Mouse (Mus musculus): Measurements from ENCODE around the gene Cd200r2. TPM values are rescaled to one million over a fixed set of nuclear protein-coding genes. Genes with fewer than 3 reads are reported as not detected.

The Cd200r2 gene
- total RNA-seq, 1 experiment, result 0.31 TPM

GRCm38 (mm10) chr16:44964526-44965374 lies 97.9 kb downstream of the Cd200r2 start:
- Histone ChIP-seq H3K4me3 (ENCODE audit: insufficient read depth in 1 of 2, low read depth in 1 of 2, low read length in 2 of 2, poor library complexity in 1 of 2, severe bottlenecking in 1 of 2) (no peak overlapping the region), H3K36me3 (ENCODE audit: control insufficient read depth, insufficient read depth, low read length, poor library complexity, severe bottlenecking) (no peaks in the 10 kb centered on the region), H3K9me3 (ENCODE audit: control insufficient read depth, insufficient read depth, low read depth, low read length) (no peaks in the 10 kb centered on the region), H3K4me1 (ENCODE audit: control insufficient read depth in 2 of 2, insufficient read depth in 2 of 2, low read length in 2 of 2, poor library complexity in 1 of 2) (no peaks in the 10 kb centered on the region), H3K9ac (ENCODE audit: insufficient read depth, low read depth, low read length, poor library complexity, severe bottlenecking) (no peak overlapping the region), H3K27ac (ENCODE audit: insufficient read depth, low read depth, low read length, poor library complexity, severe bottlenecking) (no peak overlapping the region)
- no peak for DNase-seq (ENCODE audit: low read depth, low spot score)
- in situ Hi-C loops (cut with MboI; ENCODE audit: low sequenced_read_pairs in 2 of 2, unreplicated experiment in 2 of 2), result no loop called here
- no peak for TF ChIP-seq CHD2 (IDR thresholded peaks at IDR 0.05; ENCODE audit: low read depth, low read length)
- no peak for TF ChIP-seq HCFC1 (IDR thresholded peaks at IDR 0.05; ENCODE audit: borderline replicate concordance, insufficient read depth, low read length)
- TF ChIP-seq MAFK (IDR thresholded peaks at IDR 0.05; ENCODE audit: insufficient read depth, low read depth, low read length), result no peak

DNA sequence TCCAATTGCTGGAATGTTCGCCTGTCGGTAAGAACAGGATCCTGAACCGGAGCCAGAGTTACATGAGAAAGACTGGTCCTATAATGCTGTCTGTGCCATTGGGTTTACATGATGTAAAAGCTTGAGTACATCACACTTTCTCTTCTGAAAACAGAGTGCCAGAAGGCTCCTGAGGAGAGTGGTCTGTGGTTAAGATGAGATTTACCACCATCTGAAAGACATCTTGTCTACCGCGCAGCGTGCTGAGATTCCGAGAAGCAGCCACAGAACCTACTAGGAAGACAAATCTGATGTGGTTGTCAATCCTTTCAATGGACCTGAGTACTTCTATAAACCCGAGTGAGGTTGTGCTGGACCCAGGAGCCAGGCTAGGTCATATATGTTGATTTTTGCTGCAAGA lies 98.5 kb downstream of the Cd200r2 start:
- H3K9ac ChIP-seq (ENCODE audit: insufficient read depth, low read depth, low read length, poor library complexity, severe bottlenecking), result no peak overlapping the region
- no peaks in the 10 kb centered on the region for H3K36me3 ChIP-seq (ENCODE audit: control insufficient read depth, insufficient read depth, low read length, poor library complexity, severe bottlenecking)
- no peaks in the 10 kb centered on the region for H3K4me1 ChIP-seq (ENCODE audit: control insufficient read depth in 2 of 2, insufficient read depth in 2 of 2, low read length in 2 of 2, poor library complexity in 1 of 2)
- H3K4me3 ChIP-seq (ENCODE audit: insufficient read depth in 1 of 2, low read depth in 1 of 2, low read length in 2 of 2, poor library complexity in 1 of 2, severe bottlenecking in 1 of 2), result no peak overlapping the region
- no peak for DNase-seq (ENCODE audit: low read depth, low spot score)
- H3K9me3 ChIP-seq (ENCODE audit: control insufficient read depth, insufficient read depth, low read depth, low read length), result no peaks in the 10 kb centered on the region
- no peak for TF ChIP-seq MAFK (IDR thresholded peaks at IDR 0.05; ENCODE audit: insufficient read depth, low read depth, low read length)
- TF ChIP-seq ZNF384 (IDR thresholded peaks at IDR 0.05; ENCODE audit: low read depth, low read length), result no peak
- no peak for TF ChIP-seq ZC3H11A (IDR thresholded peaks at IDR 0.05; ENCODE audit: borderline replicate concordance, low read depth, low read length)
- TF ChIP-seq HCFC1 (IDR thresholded peaks at IDR 0.05; ENCODE audit: borderline replicate concordance, insufficient read depth, low read length), result no peak
- TF ChIP-seq CHD2 (IDR thresholded peaks at IDR 0.05; ENCODE audit: low read depth, low read length), result no peak
- no peak overlapping the region for H3K27ac ChIP-seq (ENCODE audit: insufficient read depth, low read depth, low read length, poor library complexity, severe bottlenecking)
- in situ Hi-C loops (cut with MboI; ENCODE audit: low sequenced_read_pairs in 2 of 2, unreplicated experiment in 2 of 2), result no loop called here

Other genes starting within 250 kb of the Cd200r2 start
- gene Nepro, start 142.8 kb upstream of the Cd200r2 start, total RNA-seq (2012; rRNA removed), result 36.9 and 39.7 TPM in 2 replicates
- 7.1 and 8.7 TPM in 2 replicates for gene Gtpbp8, start 120.7 kb upstream of the Cd200r2 start, total RNA-seq (2012; rRNA removed)
- 0.09 and 0.48 TPM in 2 replicates for gene Cd200r1, start 101.4 kb upstream of the Cd200r2 start, total RNA-seq (2012; rRNA removed)
- 0.11 TPM in 1 of 2 replicates, not detected in the other for gene Cd200r4, start 55.4 kb upstream of the Cd200r2 start, total RNA-seq (2012; rRNA removed)
- gene Cd200r3, start 76.6 kb downstream of the Cd200r2 start, total RNA-seq (2012; rRNA removed), result not detected in 2 replicates
- 0.69 and 2.6 TPM in 2 replicates for gene Ccdc80, start 226.3 kb downstream of the Cd200r2 start, total RNA-seq (2012; rRNA removed)

Measured in ES-E14 (cell line).